23 mouse cellular contexts compared by ENCODE assay signal in genomic region chr3:126804968-126805367, GRCm38 (mm10).
A peak's percentile ranks its signal among the peaks of the same experiment; 100 is the strongest.
DNase-seq lines count a peak whose midpoint lies in the region; ATAC-seq and TF ChIP-seq lines count a peak whose summit lies in the region.
"Had no signal": no experiment of that assay in that cellular context is flagged by ENCODE, and none has a peak within 500 bp of the region (broad histone marks: within the 10 kb centered on the region; RNA-seq: fewer than 3 reads in every experiment).

No protein-coding gene starts in this region.

- TF ChIP-seq POLR2A in brain, embryonic 14.5 days (IDR thresholded peaks at IDR 0.05; ENCODE audit: borderline replicate concordance, extremely low read depth, insufficient read depth, insufficient read length, poor library complexity, severe bottlenecking): no peak

- peak; percentile 68 for DNase-seq in embryonic facial prominence, embryonic 14.5 days (ENCODE audit: low spot score)
- no peak for DNase-seq in embryonic facial prominence, embryonic 10.5 days (ENCODE audit: low spot score)
- DNase-seq in brain, embryonic 14.5 days (ENCODE audit: low read depth): peak; percentile 6
- peak; percentile 21 for DNase-seq in mesoderm, embryonic 11.5 days (ENCODE audit: low read depth, low spot score)
- no peak for DNase-seq in urinary bladder, postnatal 25 days (ENCODE audit: low spot score)
- DNase-seq: adrenal gland, adult 8-10 months; adrenal gland, postnatal 25 days; B cell, adult 2 months; cerebellum, adult 11-12 months; cerebellum, adult 2 months; cerebellum, adult 9-10 months; cerebellum, postnatal 10 days; cerebellum, postnatal 36 days; embryo, embryonic 11 days; forebrain, postnatal 0 days had no signal

- no peaks in the 10 kb centered on the region for H3K9me3 ChIP-seq in embryonic facial prominence, embryonic 14.5 days (ENCODE audit: control insufficient read depth, low read length)
- no peaks in the 10 kb centered on the region for H3K9me3 ChIP-seq in embryonic facial prominence, embryonic 10.5 days
- H3K9me3 ChIP-seq: embryonic facial prominence, embryonic 12.5 days; forebrain, embryonic 13.5 days; forebrain, embryonic 15.5 days; G1E had no signal

- no peaks in the 10 kb centered on the region for H3K27me3 ChIP-seq in embryonic facial prominence, embryonic 14.5 days (replicated peaks; ENCODE audit: control insufficient read depth, insufficient read depth, low read length)
- no peaks in the 10 kb centered on the region for H3K27me3 ChIP-seq in embryonic facial prominence, embryonic 10.5 days (replicated peaks; ENCODE audit: low read depth, poor library complexity, severe bottlenecking)
- H3K27me3 ChIP-seq: CH12.LX; embryonic facial prominence, embryonic 12.5 days; forebrain, embryonic 13.5 days; forebrain, embryonic 15.5 days; Patski had no signal

- peak; percentile 75; the same call in 1 of the 2 replicates for ATAC-seq in embryonic facial prominence, embryonic 14.5 days (ENCODE audit: low read depth)
- ATAC-seq: activated CD4-positive, CD25-positive, alpha-beta regulatory T cell, adult 4 months; CD4-positive, CD25-positive, alpha-beta regulatory T cell, adult 4 months; forebrain, embryonic 13.5 days; forebrain, embryonic 15.5 days; forebrain, postnatal 0 days; Patski had no signal

- no peak overlapping the region for H3K9ac ChIP-seq in embryonic facial prominence, embryonic 14.5 days (ENCODE audit: low read depth, low read length)
- H3K9ac ChIP-seq: embryonic facial prominence, embryonic 12.5 days; forebrain, embryonic 13.5 days; forebrain, embryonic 15.5 days; forebrain, postnatal 0 days had no signal

- no peaks in the 10 kb centered on the region for H3K36me3 ChIP-seq in embryonic facial prominence, embryonic 14.5 days (ENCODE audit: control insufficient read depth, insufficient read depth, low read length)
- no peaks in the 10 kb centered on the region for H3K36me3 ChIP-seq in embryonic facial prominence, embryonic 10.5 days (replicated peaks)
- H3K36me3 ChIP-seq: embryonic facial prominence, embryonic 12.5 days; forebrain, embryonic 15.5 days; G1E had no signal

- no peak overlapping the region for H3K4me2 ChIP-seq in embryonic facial prominence, embryonic 14.5 days (ENCODE audit: low read depth, low read length)
- H3K4me2 ChIP-seq: embryonic facial prominence, embryonic 12.5 days; forebrain, embryonic 13.5 days; forebrain, embryonic 15.5 days had no signal

- TF ChIP-seq CTCF in brain, embryonic 14.5 days (IDR thresholded peaks at IDR 0.05; ENCODE audit: borderline replicate concordance, extremely low read depth, insufficient read depth, insufficient read length): no peak

- no peak overlapping the region for H3K27ac ChIP-seq in embryonic facial prominence, embryonic 14.5 days (replicated peaks; ENCODE audit: low read depth, low read length)
- H3K27ac ChIP-seq in embryonic facial prominence, embryonic 10.5 days (replicated peaks): no peak overlapping the region
- H3K27ac ChIP-seq: embryonic facial prominence, embryonic 12.5 days; forebrain, embryonic 13.5 days; forebrain, embryonic 15.5 days had no signal

- WGBS in embryonic facial prominence, embryonic 14.5 days: 82% methylated on average over 5 of the region's 5 CpGs
- 90% methylated on average over 5 of the region's 5 CpGs for WGBS in embryonic facial prominence, embryonic 10.5 days

- H3K4me1 ChIP-seq in embryonic facial prominence, embryonic 14.5 days (ENCODE audit: control insufficient read depth, insufficient read depth, low read length): no peaks in the 10 kb centered on the region
- no peaks in the 10 kb centered on the region for H3K4me1 ChIP-seq in embryonic facial prominence, embryonic 10.5 days
- H3K4me1 ChIP-seq: embryonic facial prominence, embryonic 12.5 days; forebrain, embryonic 13.5 days; forebrain, embryonic 15.5 days had no signal

- H3K4me3 ChIP-seq in embryonic facial prominence, embryonic 14.5 days (ENCODE audit: low read depth, low read length): no peak overlapping the region
- no peak overlapping the region for H3K4me3 ChIP-seq in embryonic facial prominence, embryonic 10.5 days
- H3K4me3 ChIP-seq: embryonic facial prominence, embryonic 12.5 days; forebrain, embryonic 13.5 days; forebrain, embryonic 15.5 days had no signal

Comparison
In these comparisons a context has a peak if more than half of its experiments do, and no peak if none do; other contexts are left out.
1. DNase-seq: peak in embryonic facial prominence, embryonic 14.5 days (single experiment), brain, embryonic 14.5 days (single experiment) and mesoderm, embryonic 11.5 days (single experiment); none in embryonic facial prominence, embryonic 10.5 days (single experiment) and urinary bladder, postnatal 25 days (single experiment).